Mouse (Mus musculus): ENCODE results near the gene Gm3029.
"Not testable (repeated sequence)": the region's sequence is repeated elsewhere in the genome, so short reads cannot be mapped to it uniquely, and the experiment has no call there.

Gene Gm3029

GRCm38 (mm10) chr14:3931456-3931855 is at the start of gene Gm3029:
TSS of gene Gm3029 (plus strand) at chr14:3931756.
- not testable (repeated sequence) for DNase-seq (ENCODE audit: low spot score)

GRCm38 (mm10) chr14:3883872-3884271 is 47.7 kb upstream of the Gm3029 start, which contains the start of gene Gm2916:
TSS of gene Gm2916 (plus strand) at chr14:3884172.
- not testable (repeated sequence) for DNase-seq (ENCODE audit: low spot score)

- not testable (repeated sequence) for DNase-seq (ENCODE audit: low spot score)
Observed at GRCm38 (mm10) chr14:3963247-3963646, 31.7 kb downstream of the Gm3029 start, which contains the start of gene Gm3095. TSS of gene Gm3095 (plus strand) at chr14:3963547.

Measured in MN1 (cell line).